Mouse (Mus musculus) spleen, adult 12 weeks (tissue): ENCODE results near the gene Lhfpl5.

Source experiments
- DNase-seq: peaks from one replicate; pipeline ENCODE4 v3.0.0; 2022; ENCODE audit warnings: low spot score

Gene Lhfpl5

DNA sequence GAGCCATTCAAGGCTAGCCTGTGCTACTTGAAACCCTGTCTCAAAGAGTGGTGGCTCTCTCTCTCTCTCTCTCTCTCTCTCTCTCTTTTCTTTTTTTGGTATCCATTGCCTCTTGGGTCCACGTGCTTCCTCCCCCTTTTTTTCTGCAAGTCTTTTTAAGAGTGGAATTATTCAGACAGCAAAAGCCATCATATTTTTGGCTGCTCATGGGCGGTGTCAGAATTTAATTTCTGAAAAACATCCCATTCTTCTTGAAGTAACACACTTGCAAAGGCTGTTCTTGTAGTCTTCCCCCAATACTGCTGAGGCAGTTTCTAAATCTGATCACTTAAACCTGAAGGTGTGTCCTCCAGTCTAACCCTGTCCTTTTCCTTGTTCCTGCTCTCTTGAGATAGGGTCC, 51.5 kb downstream of the Lhfpl5 start:
- DNase-seq, result no peak

GRCm38 (mm10) chr17:28628248-28629124, 53.0 kb downstream of the Lhfpl5 start:
- DNase-seq, result no peak

- no peak for DNase-seq
Measured at GRCm38 (mm10) chr17:28629125-28629524, 53.7 kb downstream of the Lhfpl5 start.
